Mouse (Mus musculus): Measurements from ENCODE around the gene Pla2g12b.

GRCm38 (mm10) chr10:59438651-59439050 lies 35.2 kb downstream of the Pla2g12b start:
- no peak for TF ChIP-seq CTCF (IDR thresholded peaks at IDR 0.05; ENCODE audit: borderline replicate concordance, insufficient read depth, low read depth, low read length)
- no peak for TF ChIP-seq POLR2A (IDR thresholded peaks at IDR 0.05; ENCODE audit: borderline replicate concordance, insufficient read depth, low read length)
